In genomic region chr14:43089103-43089919, GRCm38 (mm10) we compare ENCODE assay signal across 16 mouse cellular contexts. TPM values are rescaled to one million over a fixed set of nuclear protein-coding genes. Genes with fewer than 3 reads are reported as not detected.
DNase-seq lines count a peak whose midpoint lies in the region; ATAC-seq and TF ChIP-seq lines count a peak whose summit lies in the region.
"Not testable (repeated sequence)": the region's sequence is repeated elsewhere in the genome, so short reads cannot be mapped to it uniquely, and the experiment has no call there.
"Had no signal": no experiment of that assay in that cellular context is flagged by ENCODE, and none has a peak within 500 bp of the region (broad histone marks: within the 10 kb centered on the region; RNA-seq: fewer than 3 reads in every experiment).

No protein-coding gene starts in this region.

- H3K27me3 ChIP-seq in forebrain, embryonic 15.5 days; hindbrain, embryonic 11.5 days (ENCODE audit: control insufficient read depth, insufficient read depth, low read length); intestine, embryonic 14.5 days (replicated peaks; ENCODE audit: control insufficient read depth, insufficient read depth, low read length); kidney, embryonic 15.5 days; lung, embryonic 14.5 days (ENCODE audit: insufficient read depth, low read length); midbrain, embryonic 15.5 days (replicated peaks): not testable (repeated sequence)

- not testable (repeated sequence) for H3K4me3 ChIP-seq in forebrain, embryonic 15.5 days; hindbrain, embryonic 11.5 days (ENCODE audit: low read depth, low read length); intestine, embryonic 14.5 days (ENCODE audit: low read depth, low read length); kidney, embryonic 15.5 days (replicated peaks); lung, embryonic 14.5 days (ENCODE audit: low read depth, low read length); midbrain, embryonic 15.5 days

- H3K4me2 ChIP-seq in forebrain, embryonic 15.5 days (replicated peaks); hindbrain, embryonic 11.5 days (replicated peaks; ENCODE audit: low read depth, low read length); intestine, embryonic 14.5 days (ENCODE audit: low read length); kidney, embryonic 15.5 days; lung, embryonic 14.5 days; midbrain, embryonic 15.5 days: not testable (repeated sequence)

- 0 out of 2 replicates have a peak, but pooled peaks have one; percentile 23 for ATAC-seq in forebrain, embryonic 15.5 days (replicated peaks)
- peak; percentile 51; the same call in 1 of the 2 replicates for ATAC-seq in hindbrain, embryonic 11.5 days (ENCODE audit: low FRiP score)
- 0 out of 2 replicates have a peak, but pooled peaks have one; percentile 19 for ATAC-seq in intestine, embryonic 14.5 days (replicated peaks; ENCODE audit: low FRiP score, low TSS enrichment, low read depth)
- peak; percentile 85 for ATAC-seq in kidney, embryonic 15.5 days (replicated peaks; ENCODE audit: low FRiP score)
- peak; percentile 54; the same call in 1 of the 2 replicates for ATAC-seq in lung, embryonic 14.5 days (ENCODE audit: insufficient read depth)
- 0 out of 2 replicates have a peak, but pooled peaks have one; percentile 62 for ATAC-seq in midbrain, embryonic 15.5 days (replicated peaks)

- DNase-seq in hindbrain, embryonic 11.5 days (ENCODE audit: low spot score); intestine, embryonic 14.5 days (ENCODE audit: low spot score); lung, embryonic 14.5 days: not testable (repeated sequence)

- not testable (repeated sequence) for H3K36me3 ChIP-seq in forebrain, embryonic 15.5 days; hindbrain, embryonic 11.5 days (ENCODE audit: control insufficient read depth, insufficient read depth, low read length); intestine, embryonic 14.5 days (ENCODE audit: control insufficient read depth, insufficient read depth, low read length); kidney, embryonic 15.5 days; lung, embryonic 14.5 days (ENCODE audit: insufficient read depth); midbrain, embryonic 15.5 days (replicated peaks)

- H3K4me1 ChIP-seq in forebrain, embryonic 15.5 days; hindbrain, embryonic 11.5 days (replicated peaks; ENCODE audit: control insufficient read depth, insufficient read depth, low read length); intestine, embryonic 14.5 days (replicated peaks; ENCODE audit: control insufficient read depth, insufficient read depth, low read length); kidney, embryonic 15.5 days; lung, embryonic 14.5 days (ENCODE audit: insufficient read depth); midbrain, embryonic 15.5 days: not testable (repeated sequence)

- not testable (repeated sequence) for H3K9ac ChIP-seq in forebrain, embryonic 15.5 days (replicated peaks); hindbrain, embryonic 11.5 days (ENCODE audit: low read depth, low read length); intestine, embryonic 14.5 days (ENCODE audit: low read length); kidney, embryonic 15.5 days; lung, embryonic 14.5 days; midbrain, embryonic 15.5 days

- H3K27ac ChIP-seq in forebrain, embryonic 15.5 days (replicated peaks); hindbrain, embryonic 11.5 days (ENCODE audit: low read depth, low read length); intestine, embryonic 14.5 days (ENCODE audit: low read depth); kidney, embryonic 15.5 days; lung, embryonic 14.5 days (ENCODE audit: low read depth); midbrain, embryonic 15.5 days: not testable (repeated sequence)

- not testable (repeated sequence) for H3K9me3 ChIP-seq in forebrain, embryonic 15.5 days; hindbrain, embryonic 11.5 days (ENCODE audit: control insufficient read depth, low read length); intestine, embryonic 14.5 days (ENCODE audit: control insufficient read depth, low read length); kidney, embryonic 15.5 days (replicated peaks); lung, embryonic 14.5 days (ENCODE audit: low read depth, low read length); midbrain, embryonic 15.5 days

- TF ChIP-seq CTCF in lung, embryonic 14.5 days (IDR thresholded peaks at IDR 0.05; ENCODE audit: low read depth): not testable (repeated sequence)

- WGBS in forebrain, embryonic 15.5 days: 36% methylated on average over 1 of the region's 14 CpGs
- 43% methylated on average over 1 of the region's 14 CpGs for WGBS in hindbrain, embryonic 11.5 days
- WGBS in intestine, embryonic 14.5 days: 38% methylated on average over 1 of the region's 14 CpGs
- 18% methylated on average over 1 of the region's 14 CpGs for WGBS in kidney, embryonic 15.5 days
- WGBS in lung, embryonic 14.5 days: 33% methylated on average over 1 of the region's 14 CpGs
- WGBS in midbrain, embryonic 15.5 days: 37% methylated on average over 1 of the region's 14 CpGs

RNA-seq across cellular contexts. Expression of gene Gm8104, which starts 11.1 kb away (rescaled TPM):
- not detected in 2 replicates for polyA plus RNA-seq in forebrain, embryonic 15.5 days (2015; fragmentation: Nextera tagmentation; extraction: Ambion mirVana)
- not detected in 2 replicates for polyA plus RNA-seq in hindbrain, embryonic 11.5 days (2014; fragmentation: Nextera tagmentation; extraction: Ambion mirVana)
- not detected in 2 replicates for polyA plus RNA-seq in intestine, embryonic 14.5 days (2014; fragmentation: Nextera tagmentation; extraction: Ambion mirVana)
- polyA plus RNA-seq in kidney, embryonic 15.5 days (2015; fragmentation: Nextera tagmentation; extraction: Ambion mirVana): not detected in 2 replicates
- polyA plus RNA-seq in lung, embryonic 14.5 days (2014; fragmentation: Nextera tagmentation; extraction: Ambion mirVana): 0.12 TPM in 1 of 2 replicates, not detected in the other
- polyA plus RNA-seq in midbrain, embryonic 15.5 days (2015; fragmentation: Nextera tagmentation; extraction: Ambion mirVana): not detected in 2 replicates
- polyA plus RNA-seq: adrenal gland, adult 2 months; embryonic facial prominence, embryonic 15.5 days; erythroblast, embryonic 14.5 days; forebrain, embryonic 10.5 days; forebrain, embryonic 16.5 days; gonadal fat pad, adult 2 months; heart, adult 2 months; heart, embryonic 11.5 days; heart, embryonic 16.5 days; hindbrain, embryonic 12.5 days had no signal

RNA-seq across cellular contexts. Expression of gene Gm8094, which starts 12.9 kb away (rescaled TPM):
- polyA plus RNA-seq in forebrain, embryonic 15.5 days (2015; fragmentation: Nextera tagmentation; extraction: Ambion mirVana): not detected in 2 replicates
- polyA plus RNA-seq in hindbrain, embryonic 11.5 days (2014; fragmentation: Nextera tagmentation; extraction: Ambion mirVana): not detected in 2 replicates
- not detected in 2 replicates for polyA plus RNA-seq in intestine, embryonic 14.5 days (2014; fragmentation: Nextera tagmentation; extraction: Ambion mirVana)
- polyA plus RNA-seq in kidney, embryonic 15.5 days (2015; fragmentation: Nextera tagmentation; extraction: Ambion mirVana): not detected in 2 replicates
- not detected in 2 replicates for polyA plus RNA-seq in lung, embryonic 14.5 days (2014; fragmentation: Nextera tagmentation; extraction: Ambion mirVana)
- not detected in 2 replicates for polyA plus RNA-seq in midbrain, embryonic 15.5 days (2015; fragmentation: Nextera tagmentation; extraction: Ambion mirVana)
- polyA plus RNA-seq: adrenal gland, adult 2 months; embryonic facial prominence, embryonic 15.5 days; erythroblast, embryonic 14.5 days; forebrain, embryonic 10.5 days; forebrain, embryonic 16.5 days; gonadal fat pad, adult 2 months; heart, adult 2 months; heart, embryonic 11.5 days; hindbrain, embryonic 12.5 days had no signal

Comparison
In these comparisons a context has a peak if more than half of its experiments do, and no peak if none do; other contexts are left out.
1. ATAC-seq: peak in every context shown above with its lines; median percentile 85 in kidney, embryonic 15.5 days; 62 in midbrain, embryonic 15.5 days; 54 in lung, embryonic 14.5 days; 51 in hindbrain, embryonic 11.5 days; 23 in forebrain, embryonic 15.5 days; 19 in intestine, embryonic 14.5 days.